Mouse (Mus musculus) ovary, postnatal 36 days (tissue): ENCODE measurements around the gene Aimp1.

Experiments
- DNase-seq: peaks from one replicate; pipeline ENCODE4 v3.0.0; 2022; ENCODE audit warnings: low spot score, mixed read lengths

The Aimp1 gene

GRCm38 (mm10) chr3:132684231-132684928 lies at the start of gene Aimp1:
TSS of gene Aimp1 (minus strand) at chr3:132684370.
- DNase-seq: no peak

DNA sequence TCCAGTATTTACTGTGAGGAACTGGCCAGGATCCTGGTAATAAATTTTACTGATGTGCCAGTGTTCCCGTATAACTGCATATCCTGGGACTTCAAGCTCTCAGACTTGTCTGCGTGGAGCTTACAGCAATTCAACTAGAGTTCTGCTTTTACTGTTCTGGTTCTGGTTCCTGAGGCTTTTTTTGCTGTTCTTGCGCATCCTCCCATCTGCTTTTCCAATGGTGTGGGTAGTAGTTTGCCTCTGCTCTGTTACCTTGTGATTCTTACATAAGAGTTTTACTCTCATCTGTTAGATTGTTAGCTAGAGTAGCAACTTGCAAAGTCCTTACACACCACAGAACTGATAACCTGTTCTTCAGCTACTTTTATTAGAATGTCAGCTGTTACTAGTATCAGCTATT lies 40.2 kb upstream of the Aimp1 start:
- no peak for DNase-seq

GRCm38 (mm10) chr3:132717316-132717715 lies 33.1 kb upstream of the Aimp1 start:
- no peak for DNase-seq

- no peak for DNase-seq
These were observed 29.7 kb upstream of the Aimp1 start for GRCm38 (mm10) chr3:132713913-132714312.

DNA sequence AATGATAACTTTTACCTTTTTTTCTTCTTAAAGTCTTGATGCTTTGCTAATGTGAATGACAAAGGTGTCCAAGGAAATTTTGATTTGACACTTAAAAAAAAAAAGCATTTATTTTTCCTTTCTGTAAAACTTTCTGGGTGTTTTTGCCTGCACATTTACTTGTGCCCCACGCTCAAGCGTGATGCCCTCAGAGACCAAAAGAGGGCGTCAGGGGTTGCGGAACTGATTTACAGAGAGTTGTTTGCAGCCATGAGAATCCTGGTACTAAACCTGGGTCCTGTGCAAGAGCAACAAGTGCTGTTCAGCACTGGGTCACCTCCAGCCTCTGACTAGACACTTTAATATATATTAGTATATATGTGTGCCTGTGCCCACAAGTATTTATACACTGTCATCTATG lies 22.8 kb upstream of the Aimp1 start:
- DNase-seq: no peak

DNA sequence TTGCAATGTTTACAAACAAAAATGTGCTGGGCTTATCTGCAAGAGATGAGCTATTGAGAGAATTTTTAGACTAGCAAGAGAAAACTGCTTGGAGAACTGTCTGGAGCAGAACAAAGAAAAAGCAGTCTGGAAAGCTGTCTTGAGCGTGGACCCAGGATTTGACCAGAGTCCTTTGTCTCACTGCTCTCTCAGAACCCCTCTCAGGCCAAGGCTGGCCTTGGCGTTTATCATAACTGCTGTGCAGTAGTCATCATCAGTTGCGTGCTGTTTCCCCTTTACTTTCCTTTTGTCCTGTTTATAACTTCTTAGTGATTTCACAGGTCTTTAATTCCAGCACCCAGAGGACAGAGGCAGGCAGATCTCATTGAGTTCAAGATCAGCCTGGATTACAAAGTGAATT lies 20.0 kb upstream of the Aimp1 start:
- no peak for DNase-seq

DNA sequence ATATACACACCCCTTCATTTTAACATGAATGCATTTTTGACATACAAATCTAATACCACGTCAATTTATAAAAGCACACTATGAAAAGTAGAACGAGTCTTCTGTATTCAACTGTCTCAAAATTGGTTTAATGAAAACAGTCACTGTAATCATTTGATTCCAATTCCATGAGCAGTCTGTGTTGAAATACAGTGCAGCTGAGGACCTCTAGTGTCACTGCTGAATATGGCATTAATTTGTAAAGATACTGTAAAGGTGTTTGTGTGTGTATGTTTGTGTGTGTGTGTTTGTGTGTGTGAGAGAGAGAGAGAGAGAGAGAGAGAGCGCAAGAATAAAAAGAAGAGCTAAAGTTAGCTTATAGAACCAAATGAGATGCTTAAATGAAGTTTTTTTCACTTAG lies 17.2 kb upstream of the Aimp1 start:
- DNase-seq: no peak

DNA sequence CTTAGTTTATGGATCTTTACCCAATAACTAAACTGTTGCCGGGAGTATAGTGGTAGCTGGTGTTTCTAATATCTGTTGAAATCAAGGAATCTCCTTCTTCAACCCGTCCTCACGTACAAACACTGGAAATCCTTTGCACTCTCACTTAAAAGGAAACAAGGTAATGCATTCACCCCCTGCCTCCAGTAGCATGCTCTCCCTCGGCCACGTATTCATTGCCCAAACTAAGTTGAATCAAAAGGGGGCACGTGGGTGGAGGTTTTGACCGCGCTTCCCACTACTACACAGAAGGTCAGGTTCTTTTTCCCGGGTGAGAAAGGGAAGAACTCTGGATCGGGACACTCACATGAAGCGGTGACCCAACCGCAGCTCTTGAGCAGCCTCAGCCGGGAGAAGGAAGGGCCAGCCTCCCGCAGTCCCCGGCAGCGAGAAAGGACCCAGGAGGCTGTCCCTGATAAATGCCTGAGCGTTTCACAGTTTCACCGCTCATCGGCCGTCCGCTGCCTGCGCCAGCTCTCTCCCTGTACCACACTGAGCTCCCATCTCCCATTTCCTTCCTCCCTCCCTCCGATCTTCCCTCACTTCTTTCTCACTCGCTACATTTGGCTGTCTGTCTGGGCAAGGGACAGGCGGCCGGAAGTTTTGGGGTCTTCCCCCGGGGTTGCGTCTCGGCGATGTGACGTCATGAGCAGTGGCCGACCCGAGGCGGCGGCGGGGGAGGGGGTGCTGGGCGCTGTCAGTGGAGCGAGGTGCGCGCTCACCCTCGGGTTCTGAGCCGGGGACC lies 531 bp downstream of the Aimp1 start, which contains the start of gene Tbck:
Gene Tbck, plus strand, starts transcription at position 698 of the 784 bp plus-strand sequence.
- peak; percentile 92 for DNase-seq

GRCm38 (mm10) chr3:132677494-132677893 lies 6.7 kb downstream of the Aimp1 start:
- DNase-seq: no peak

DNA sequence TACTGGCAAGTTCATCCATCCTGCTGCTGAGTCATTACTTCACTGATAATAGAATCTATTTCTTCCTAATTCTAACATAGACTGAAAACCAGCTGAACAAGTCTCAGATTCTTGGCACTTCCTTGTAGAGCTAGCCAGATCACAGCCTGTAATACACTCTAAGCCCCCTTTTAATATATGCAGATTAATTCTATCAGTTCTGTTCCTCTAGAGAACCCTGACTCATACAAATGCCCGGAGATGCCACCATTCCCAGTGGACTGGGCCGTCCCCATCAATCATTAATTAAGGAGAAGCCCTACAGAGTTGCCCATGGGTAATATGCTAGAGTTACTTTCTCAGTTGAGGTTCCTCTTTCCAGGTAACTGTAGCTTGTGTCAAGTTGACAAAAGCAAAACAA lies 28.2 kb downstream of the Aimp1 start:
- no peak for DNase-seq

DNA sequence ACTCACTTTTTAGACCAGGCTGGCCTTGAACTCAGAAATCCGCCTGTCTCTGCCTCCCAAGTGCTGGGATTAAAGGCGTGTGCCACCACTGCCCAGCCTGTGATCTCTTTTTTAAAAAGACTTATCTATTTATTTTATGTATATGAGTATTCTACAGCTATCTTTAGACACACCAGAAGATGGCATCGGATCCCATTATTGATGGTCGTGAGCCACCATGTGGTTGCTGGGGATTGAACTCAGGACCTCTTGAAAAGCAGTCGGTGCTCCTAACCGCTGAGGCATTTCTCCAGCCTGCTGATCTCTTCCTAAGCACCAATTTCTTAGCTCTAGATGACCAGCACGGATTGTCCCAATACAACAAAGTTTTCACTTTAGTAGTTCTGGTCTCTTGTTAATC lies 30.2 kb downstream of the Aimp1 start:
- DNase-seq: no peak

GRCm38 (mm10) chr3:132651776-132652175 lies 32.4 kb downstream of the Aimp1 start:
- no peak for DNase-seq

DNA sequence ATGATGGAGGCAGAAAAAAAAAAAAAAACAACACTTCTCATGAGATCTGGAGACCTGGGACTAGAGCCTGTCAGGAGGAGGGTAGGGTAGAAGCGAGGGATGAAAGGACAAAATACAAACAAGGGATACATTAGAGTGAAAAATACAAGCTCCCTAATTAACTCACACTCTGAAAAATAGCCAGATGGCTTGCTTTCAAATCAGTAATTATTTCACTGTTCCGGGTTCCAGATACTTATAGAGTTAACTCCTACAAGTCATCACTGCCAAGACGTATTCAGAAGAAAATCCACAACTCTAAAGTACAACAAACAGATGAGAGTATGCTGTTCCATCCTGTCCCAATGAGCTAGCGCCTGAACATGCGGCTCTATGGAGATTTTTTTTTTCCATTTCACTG lies 34.0 kb downstream of the Aimp1 start:
- no peak for DNase-seq

DNA sequence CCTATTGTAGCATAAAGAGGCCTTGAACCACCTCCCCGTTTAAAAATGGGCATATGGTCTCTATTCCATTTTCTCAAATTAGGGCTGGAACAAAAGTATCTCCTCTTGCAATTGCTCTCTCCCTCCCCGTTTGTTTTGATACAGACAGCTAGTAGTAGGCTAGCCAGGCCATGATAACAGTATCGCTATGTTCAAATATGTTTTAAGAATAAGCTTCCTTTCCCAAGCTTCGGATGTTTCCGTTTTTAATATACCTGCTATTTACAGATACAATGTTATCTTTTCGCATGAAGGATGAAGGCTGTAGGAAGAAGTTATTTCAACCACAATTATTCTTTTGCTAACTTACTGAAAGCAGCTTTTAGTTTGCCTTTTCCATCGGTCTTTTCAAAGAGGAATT lies 34.8 kb downstream of the Aimp1 start:
- DNase-seq: no peak

DNA sequence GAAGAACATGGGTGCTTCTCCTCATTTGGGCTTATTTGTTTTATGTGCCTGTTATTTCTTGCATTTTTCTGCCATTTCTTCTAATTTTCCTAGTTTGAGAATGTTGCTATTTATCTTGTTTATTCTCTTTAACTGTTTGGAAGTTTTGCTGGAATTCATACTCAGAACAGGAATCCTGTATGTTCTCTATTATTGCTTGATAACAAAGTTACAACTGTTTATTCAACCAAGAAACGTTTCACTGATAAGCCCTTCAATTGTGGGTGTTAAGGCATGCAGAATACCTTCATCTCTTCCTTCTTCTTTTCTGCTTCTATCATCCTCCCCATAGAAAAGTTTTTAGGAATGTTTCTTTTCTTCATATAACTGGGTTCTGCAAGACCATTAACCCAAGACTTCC lies 37.4 kb downstream of the Aimp1 start:
- no peak for DNase-seq

GRCm38 (mm10) chr3:132644071-132644470 lies 40.1 kb downstream of the Aimp1 start:
- no peak for DNase-seq

DNA sequence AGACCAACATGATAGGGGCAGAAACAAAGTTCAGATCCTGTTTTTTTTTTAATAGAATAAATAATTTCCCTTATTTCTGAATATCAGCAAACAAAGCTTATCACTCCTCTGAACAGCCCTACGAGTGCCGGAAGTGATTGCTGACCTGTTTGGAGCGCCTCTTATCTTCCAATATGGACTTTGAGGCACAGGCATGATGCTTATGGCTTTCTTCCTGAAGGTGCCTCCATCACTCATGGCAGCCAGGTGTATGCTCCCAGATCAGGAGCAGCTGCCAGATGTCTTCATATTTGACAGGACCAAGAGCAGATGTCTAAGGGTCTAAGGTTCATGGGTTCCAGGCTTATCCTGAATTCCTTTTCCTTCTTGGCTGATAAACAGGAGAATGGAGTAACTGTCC lies 47.1 kb downstream of the Aimp1 start:
- no peak for DNase-seq

GRCm38 (mm10) chr3:132633261-132633660 lies 50.9 kb downstream of the Aimp1 start:
- no peak for DNase-seq

DNA sequence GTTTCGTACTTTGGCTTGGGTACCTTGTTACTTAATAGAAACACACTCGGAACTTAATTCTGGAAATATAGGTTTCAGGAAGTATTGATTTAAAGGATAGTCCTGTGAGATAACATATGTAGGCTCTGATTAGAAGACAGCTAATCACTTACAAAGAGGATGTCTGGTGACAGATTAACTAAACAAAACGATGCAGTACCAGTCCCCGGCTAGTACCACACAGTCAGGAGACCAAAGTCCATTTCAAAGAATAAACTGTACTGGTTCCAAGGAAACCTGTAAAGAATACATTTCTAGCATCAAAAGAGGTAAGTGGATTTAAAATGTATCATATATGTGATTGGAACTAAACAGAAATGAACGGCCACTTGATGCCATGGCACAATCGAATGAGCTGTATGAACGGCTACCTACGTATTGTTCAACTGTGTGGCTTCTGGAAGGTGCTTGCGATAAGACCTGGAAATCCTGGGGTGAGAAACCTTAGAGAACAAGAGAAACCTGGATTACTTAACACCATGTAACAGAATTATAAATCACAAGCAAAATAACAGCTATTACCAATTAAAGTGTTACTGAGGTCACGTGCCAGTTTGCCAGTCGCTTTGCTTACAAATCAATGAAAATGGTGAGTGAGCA lies 54.5 kb downstream of the Aimp1 start, which contains the start of gene Gimd1:
Gene Gimd1, plus strand, starts transcription at position 220 of the 639 bp plus-strand sequence.
- DNase-seq: no peak

DNA sequence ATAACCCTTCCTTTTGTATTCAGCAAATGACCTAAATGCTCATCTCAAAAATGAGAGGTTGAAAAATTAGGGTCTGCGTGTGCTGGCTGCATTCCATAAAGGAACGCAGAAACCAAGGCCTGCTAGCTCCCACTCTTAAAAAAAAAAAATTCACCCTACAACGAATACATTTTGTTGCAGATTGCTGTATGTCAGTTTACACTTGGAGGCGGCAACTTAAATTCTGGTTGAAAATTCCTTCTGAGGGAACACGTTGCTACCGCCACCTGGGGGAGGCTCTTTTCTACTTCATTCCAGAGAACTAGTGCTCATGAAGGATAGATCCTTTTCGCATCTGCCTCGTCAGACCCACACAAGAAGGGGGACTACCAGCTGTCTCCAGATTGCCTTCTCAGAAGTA lies 55.4 kb downstream of the Aimp1 start:
- DNase-seq: no peak
